ENCODE assay signal across 8 mouse cellular contexts in the genomic region with DNA sequence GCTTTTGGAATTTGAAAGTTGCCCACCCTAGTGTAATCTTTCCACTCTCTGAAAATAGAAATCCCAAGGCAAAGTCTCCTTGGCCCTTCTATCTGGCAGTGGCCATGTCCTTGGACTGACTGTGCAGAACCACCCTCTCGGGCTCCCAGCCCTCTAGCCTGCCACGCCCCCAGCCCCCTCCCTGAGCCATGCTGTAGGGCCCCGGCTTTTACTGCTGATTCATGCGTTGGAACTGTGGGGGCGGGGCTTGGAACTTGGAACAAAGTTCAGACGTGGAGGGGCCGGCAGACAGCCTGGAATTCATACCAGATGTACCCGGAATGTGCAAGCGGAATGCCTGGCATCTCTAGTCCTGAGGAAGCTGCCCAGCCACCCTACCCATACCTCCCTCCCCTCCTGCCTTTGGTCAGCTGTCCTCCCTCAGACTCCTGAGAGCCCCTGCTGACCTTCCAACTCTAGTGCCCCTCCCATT. TPM values are rescaled to one million over a fixed set of nuclear protein-coding genes. Genes with fewer than 3 reads are reported as not detected.
DNase-seq lines count a peak whose midpoint lies in the region; ATAC-seq and TF ChIP-seq lines count a peak whose summit lies in the region.

No protein-coding gene starts in this region.

- peak overlapping the region; percentile 81 for H3K4me3 ChIP-seq in embryonic facial prominence, embryonic 15.5 days (replicated peaks)
- H3K4me3 ChIP-seq in heart, embryonic 12.5 days = peak overlapping the region; percentile 86
- peak overlapping the region; percentile 82 for H3K4me3 ChIP-seq in kidney, embryonic 15.5 days (replicated peaks)
- peak overlapping the region; percentile 76 for H3K4me3 ChIP-seq in liver, postnatal 0 days (ENCODE audit: low read depth, low read length)
- peak overlapping the region; percentile 86 for H3K4me3 ChIP-seq in neural tube, embryonic 15.5 days (replicated peaks)

- TF ChIP-seq CTCF in liver, postnatal 0 days (IDR thresholded peaks at IDR 0.05; ENCODE audit: low read depth) = no peak

- H3K36me3 ChIP-seq in embryonic facial prominence, embryonic 15.5 days = peaks cover 20% of the 10 kb centered on the region
- peaks cover 28% of the 10 kb centered on the region for H3K36me3 ChIP-seq in heart, embryonic 12.5 days
- H3K36me3 ChIP-seq in kidney, embryonic 15.5 days = peaks cover 21% of the 10 kb centered on the region
- H3K36me3 ChIP-seq in liver, postnatal 0 days (replicated peaks; ENCODE audit: insufficient read depth, low read length) = peaks cover 24% of the 10 kb centered on the region
- H3K36me3 ChIP-seq in neural tube, embryonic 15.5 days = peaks cover 17% of the 10 kb centered on the region

- WGBS in embryonic facial prominence, embryonic 15.5 days = 2% methylated on average over 9 of the region's 9 CpGs
- under 1% methylated on average over 9 of the region's 9 CpGs for WGBS in heart, embryonic 12.5 days
- 1% methylated on average over 9 of the region's 9 CpGs for WGBS in kidney, embryonic 15.5 days
- 5% methylated on average over 9 of the region's 9 CpGs for WGBS in liver, postnatal 0 days (ENCODE audit: insufficient replicate concordance)
- 4% methylated on average over 9 of the region's 9 CpGs for WGBS in neural tube, embryonic 15.5 days

- peak overlapping the region; percentile 85 for H3K27ac ChIP-seq in embryonic facial prominence, embryonic 15.5 days (replicated peaks)
- peak overlapping the region; percentile 97 for H3K27ac ChIP-seq in heart, embryonic 12.5 days (ENCODE audit: poor library complexity, severe bottlenecking)
- H3K27ac ChIP-seq in kidney, embryonic 15.5 days = peak overlapping the region; percentile 92
- H3K27ac ChIP-seq in liver, postnatal 0 days (ENCODE audit: low read depth) = peak overlapping the region; percentile 93
- H3K27ac ChIP-seq in neural tube, embryonic 15.5 days (replicated peaks) = peak overlapping the region; percentile 80; the same call in 1 of the 2 replicates

- H3K9ac ChIP-seq in embryonic facial prominence, embryonic 15.5 days = no peak overlapping the region
- peak overlapping the region; percentile 94 for H3K9ac ChIP-seq in heart, embryonic 12.5 days
- peak overlapping the region; percentile 68 for H3K9ac ChIP-seq in kidney, embryonic 15.5 days
- H3K9ac ChIP-seq in liver, postnatal 0 days (replicated peaks) = peak overlapping the region; percentile 93
- H3K9ac ChIP-seq in neural tube, embryonic 15.5 days (replicated peaks) = no peak overlapping the region

- H3K4me1 ChIP-seq in embryonic facial prominence, embryonic 15.5 days = peaks cover 41% of the 10 kb centered on the region
- peaks cover 47% of the 10 kb centered on the region for H3K4me1 ChIP-seq in heart, embryonic 12.5 days (replicated peaks)
- H3K4me1 ChIP-seq in kidney, embryonic 15.5 days = peaks cover 42% of the 10 kb centered on the region
- peaks cover 50% of the 10 kb centered on the region for H3K4me1 ChIP-seq in liver, postnatal 0 days (ENCODE audit: insufficient read depth)
- H3K4me1 ChIP-seq in neural tube, embryonic 15.5 days = peaks cover 39% of the 10 kb centered on the region

- DNase-seq in CD4-positive helper T cell, adult 2 months (ENCODE audit: low read depth, low spot score) = peak; percentile 47
- peak; percentile 98 to 99 for DNase-seq in adrenal gland, postnatal 36 days
- DNase-seq in liver, postnatal 0 days = peak; percentile 93
- peak; percentile 56 for DNase-seq in thymus, postnatal 0 days (ENCODE audit: low spot score)

- H3K4me2 ChIP-seq in embryonic facial prominence, embryonic 15.5 days (replicated peaks) = peak overlapping the region; percentile 91
- H3K4me2 ChIP-seq in heart, embryonic 12.5 days = peak overlapping the region; percentile 86
- H3K4me2 ChIP-seq in kidney, embryonic 15.5 days = peak overlapping the region; percentile 97
- peak overlapping the region; percentile 75 for H3K4me2 ChIP-seq in liver, postnatal 0 days (ENCODE audit: low read depth, low read length)
- H3K4me2 ChIP-seq in neural tube, embryonic 15.5 days = peak overlapping the region; percentile 99

- ATAC-seq in embryonic facial prominence, embryonic 15.5 days (ENCODE audit: insufficient number of reproducible peaks, low FRiP score, low TSS enrichment, low read depth) = peak; percentile 18; the same call in 1 of the 2 replicates
- peak; percentile 71 for ATAC-seq in heart, embryonic 12.5 days (ENCODE audit: insufficient number of reproducible peaks, low FRiP score)
- peak; percentile 52 for ATAC-seq in kidney, embryonic 15.5 days (replicated peaks; ENCODE audit: low FRiP score)
- peak; percentile 24 for ATAC-seq in liver, postnatal 0 days
- ATAC-seq in neural tube, embryonic 15.5 days (ENCODE audit: low FRiP score) = no peak

- peak; percentile 51; the same call in 1 of the 2 replicates for TF ChIP-seq EP300 in liver, postnatal 0 days (IDR thresholded peaks at IDR 0.05; ENCODE audit: low read depth)

- no peaks in the 10 kb centered on the region for H3K9me3 ChIP-seq in embryonic facial prominence, embryonic 15.5 days (replicated peaks)
- H3K9me3 ChIP-seq in heart, embryonic 12.5 days (replicated peaks) = 0 out of 2 replicates have a peak, but pooled peaks cover 3% of the 10 kb centered on the region
- no peaks in the 10 kb centered on the region for H3K9me3 ChIP-seq in kidney, embryonic 15.5 days (replicated peaks)
- H3K9me3 ChIP-seq in liver, postnatal 0 days (ENCODE audit: low read length) = no peaks in the 10 kb centered on the region
- no peaks in the 10 kb centered on the region for H3K9me3 ChIP-seq in neural tube, embryonic 15.5 days (replicated peaks)

- no peaks in the 10 kb centered on the region for H3K27me3 ChIP-seq in embryonic facial prominence, embryonic 15.5 days
- no peaks in the 10 kb centered on the region for H3K27me3 ChIP-seq in heart, embryonic 12.5 days (replicated peaks)
- H3K27me3 ChIP-seq in kidney, embryonic 15.5 days = no peaks in the 10 kb centered on the region
- H3K27me3 ChIP-seq in liver, postnatal 0 days (ENCODE audit: insufficient read depth, low read length) = no peaks in the 10 kb centered on the region
- no peaks in the 10 kb centered on the region for H3K27me3 ChIP-seq in neural tube, embryonic 15.5 days (replicated peaks)

RNA-seq across cellular contexts. Expression of a gene that starts 1.4 kb away (rescaled TPM):
- 10 to 100 TPM; 10.1 to 14.3 TPM for total RNA-seq in adrenal gland, postnatal 36 days (2021)
- polyA plus RNA-seq in embryonic facial prominence, embryonic 15.5 days (2015; fragmentation: Nextera tagmentation; extraction: Ambion mirVana) = 35.1 and 38.0 TPM in 2 replicates
- polyA plus RNA-seq in heart, embryonic 12.5 days (2016; fragmentation: Nextera tagmentation; extraction: Ambion mirVana) = 12.7 and 13.1 TPM in 2 replicates
- 22.6 and 24.5 TPM in 2 replicates for polyA plus RNA-seq in kidney, embryonic 15.5 days (2015; fragmentation: Nextera tagmentation; extraction: Ambion mirVana)
- polyA plus RNA-seq in liver, postnatal 0 days (2015; fragmentation: Nextera tagmentation; extraction: Ambion mirVana) = 34.2 and 35.6 TPM in 2 replicates
- polyA plus RNA-seq in neural tube, embryonic 15.5 days (2015; fragmentation: Nextera tagmentation; extraction: Ambion mirVana) = 2.4 and 8.5 TPM in 2 replicates
- polyA plus RNA-seq in thymus, postnatal 0 days (2015; fragmentation: Nextera tagmentation; extraction: Ambion mirVana) = 9.7 and 13.8 TPM in 2 replicates

RNA-seq across cellular contexts. Expression of a gene that starts 8.4 kb away (rescaled TPM):
- 10 to 100 TPM; 12.0 to 18.2 TPM for total RNA-seq in adrenal gland, postnatal 36 days (2021)
- 6.3 and 7.4 TPM in 2 replicates for polyA plus RNA-seq in embryonic facial prominence, embryonic 15.5 days (2015; fragmentation: Nextera tagmentation; extraction: Ambion mirVana)
- polyA plus RNA-seq in heart, embryonic 12.5 days (2016; fragmentation: Nextera tagmentation; extraction: Ambion mirVana) = 5.6 and 5.7 TPM in 2 replicates
- polyA plus RNA-seq in kidney, embryonic 15.5 days (2015; fragmentation: Nextera tagmentation; extraction: Ambion mirVana) = 5.0 and 6.2 TPM in 2 replicates
- 8.4 and 9.5 TPM in 2 replicates for polyA plus RNA-seq in liver, postnatal 0 days (2015; fragmentation: Nextera tagmentation; extraction: Ambion mirVana)
- polyA plus RNA-seq in neural tube, embryonic 15.5 days (2015; fragmentation: Nextera tagmentation; extraction: Ambion mirVana) = 6.3 and 6.6 TPM in 2 replicates
- polyA plus RNA-seq in thymus, postnatal 0 days (2015; fragmentation: Nextera tagmentation; extraction: Ambion mirVana) = 5.7 and 5.9 TPM in 2 replicates

RNA-seq across cellular contexts. Expression of a gene that starts 23.5 kb away (rescaled TPM):
- total RNA-seq in adrenal gland, postnatal 36 days (2021) = under 1 TPM in 1 of 2 experiments, not detected in 1; 0.46 TPM
- 0.09 TPM in 1 of 2 replicates, not detected in the other for polyA plus RNA-seq in embryonic facial prominence, embryonic 15.5 days (2015; fragmentation: Nextera tagmentation; extraction: Ambion mirVana)
- 0.86 and 6.4 TPM in 2 replicates for polyA plus RNA-seq in heart, embryonic 12.5 days (2016; fragmentation: Nextera tagmentation; extraction: Ambion mirVana)
- 35.4 and 47.2 TPM in 2 replicates for polyA plus RNA-seq in kidney, embryonic 15.5 days (2015; fragmentation: Nextera tagmentation; extraction: Ambion mirVana)
- polyA plus RNA-seq in liver, postnatal 0 days (2015; fragmentation: Nextera tagmentation; extraction: Ambion mirVana) = 975 and 1,049 TPM in 2 replicates
- 0.33 and 1.6 TPM in 2 replicates for polyA plus RNA-seq in neural tube, embryonic 15.5 days (2015; fragmentation: Nextera tagmentation; extraction: Ambion mirVana)
- 0.10 TPM in 1 of 2 replicates, not detected in the other for polyA plus RNA-seq in thymus, postnatal 0 days (2015; fragmentation: Nextera tagmentation; extraction: Ambion mirVana)

RNA-seq across cellular contexts. Expression of a gene that starts 23.7 kb away (rescaled TPM):
- total RNA-seq in adrenal gland, postnatal 36 days (2021) = 100 to 1,000 TPM; 146 to 161 TPM
- polyA plus RNA-seq in embryonic facial prominence, embryonic 15.5 days (2015; fragmentation: Nextera tagmentation; extraction: Ambion mirVana) = 51.7 and 52.5 TPM in 2 replicates
- polyA plus RNA-seq in heart, embryonic 12.5 days (2016; fragmentation: Nextera tagmentation; extraction: Ambion mirVana) = 41.3 and 42.7 TPM in 2 replicates
- 54.6 and 61.7 TPM in 2 replicates for polyA plus RNA-seq in kidney, embryonic 15.5 days (2015; fragmentation: Nextera tagmentation; extraction: Ambion mirVana)
- polyA plus RNA-seq in liver, postnatal 0 days (2015; fragmentation: Nextera tagmentation; extraction: Ambion mirVana) = 12.1 and 13.9 TPM in 2 replicates
- 43.9 and 44.3 TPM in 2 replicates for polyA plus RNA-seq in neural tube, embryonic 15.5 days (2015; fragmentation: Nextera tagmentation; extraction: Ambion mirVana)
- 39.2 and 40.0 TPM in 2 replicates for polyA plus RNA-seq in thymus, postnatal 0 days (2015; fragmentation: Nextera tagmentation; extraction: Ambion mirVana)

RNA-seq across cellular contexts. Expression of a gene that starts 40.4 kb away (rescaled TPM):
- total RNA-seq in adrenal gland, postnatal 36 days (2021) = 10 to 100 TPM; 21.7 to 32.9 TPM
- 393 and 406 TPM in 2 replicates for polyA plus RNA-seq in embryonic facial prominence, embryonic 15.5 days (2015; fragmentation: Nextera tagmentation; extraction: Ambion mirVana)
- polyA plus RNA-seq in heart, embryonic 12.5 days (2016; fragmentation: Nextera tagmentation; extraction: Ambion mirVana) = 39.6 and 39.7 TPM in 2 replicates
- 129 and 140 TPM in 2 replicates for polyA plus RNA-seq in kidney, embryonic 15.5 days (2015; fragmentation: Nextera tagmentation; extraction: Ambion mirVana)
- 823 and 833 TPM in 2 replicates for polyA plus RNA-seq in liver, postnatal 0 days (2015; fragmentation: Nextera tagmentation; extraction: Ambion mirVana)
- 63.4 and 69.1 TPM in 2 replicates for polyA plus RNA-seq in neural tube, embryonic 15.5 days (2015; fragmentation: Nextera tagmentation; extraction: Ambion mirVana)
- polyA plus RNA-seq in thymus, postnatal 0 days (2015; fragmentation: Nextera tagmentation; extraction: Ambion mirVana) = 44.9 and 47.7 TPM in 2 replicates

Comparison
In these comparisons a context has a peak if more than half of its experiments do, and no peak if none do; other contexts are left out.
1. DNase-seq: peak in every context shown above with its lines; median percentile 98 in adrenal gland, postnatal 36 days; 93 in liver, postnatal 0 days; 56 in thymus, postnatal 0 days; 47 in CD4-positive helper T cell, adult 2 months.
2. H3K9ac ChIP-seq: peak in heart, embryonic 12.5 days (single experiment), kidney, embryonic 15.5 days (single experiment) and liver, postnatal 0 days (single experiment); none in embryonic facial prominence, embryonic 15.5 days (single experiment) and neural tube, embryonic 15.5 days (single experiment).
3. RNA of a gene that starts 23.5 kb away (polyA plus RNA-seq): 975 to 1,049 TPM in liver, postnatal 0 days; 35.4 to 47.2 TPM in kidney, embryonic 15.5 days, 0.86 to 6.4 TPM in heart, embryonic 12.5 days, 0.33 to 1.6 TPM in neural tube, embryonic 15.5 days, 0.09 TPM in embryonic facial prominence, embryonic 15.5 days and 0.10 TPM in thymus, postnatal 0 days; every median in the first group is over 10 times any median in the second.
4. Peak in every context shown above with its lines, with median percentiles within 50 percentile points of each other: H3K27ac ChIP-seq, H3K4me2 ChIP-seq and H3K4me3 ChIP-seq.